Mouse (Mus musculus) duodenum, adult 2 months (tissue): ENCODE measurements around the gene Adgre1. TPM values are rescaled to one million over a fixed set of nuclear protein-coding genes. Genes with fewer than 3 reads are reported as not detected.

ENCODE experiments used
- polyA plus RNA-seq: library from polyadenylated mRNA; depleted of rRNA; stranded (reverse); fragments of >200 nt; gene quantifications from 2 replicates; pipeline ENCODE4 v1.2.3, GENCODE M21; 2012; ENCODE audit warnings: low replicate concordance; rRNA removed

Adgre1 gene
- 1.7 and 2.6 TPM in 2 replicates for polyA plus RNA-seq

DNA sequence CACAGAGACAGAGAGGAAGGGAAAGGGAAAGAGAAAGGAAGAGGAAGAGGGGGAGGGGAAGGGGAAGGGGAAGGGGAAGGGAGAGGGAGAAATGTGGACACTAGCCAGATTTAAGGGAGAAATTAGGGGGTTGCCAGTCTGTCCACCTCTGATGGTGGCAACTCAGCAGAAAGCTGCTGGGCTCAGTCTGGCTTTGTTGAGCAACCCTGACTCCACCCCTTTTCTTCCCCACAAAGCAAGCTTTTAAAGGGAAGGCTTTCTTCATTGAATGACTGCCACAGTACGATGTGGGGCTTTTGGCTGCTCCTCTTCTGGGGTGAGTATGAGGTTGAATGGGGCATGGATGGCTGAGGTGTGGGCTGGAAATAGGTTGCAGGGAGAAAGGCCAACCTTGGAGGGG is at the start of gene Adgre1:
TSS of gene Adgre1 (plus strand) at position 251 of the 400 bp plus-strand sequence.

Other genes with a start within 250 kb of the Adgre1 start
- not detected in 2 replicates for gene Cd70, start 208.9 kb upstream of the Adgre1 start, polyA plus RNA-seq
- 0.14 and 0.63 TPM in 2 replicates for gene Tnfsf14, start 164.5 kb upstream of the Adgre1 start, polyA plus RNA-seq
- 7.7 and 16.0 TPM in 2 replicates for gene C3, start 130.6 kb upstream of the Adgre1 start, polyA plus RNA-seq
- 33.8 and 37.6 TPM in 2 replicates for gene Gpr108, start 110.2 kb upstream of the Adgre1 start, polyA plus RNA-seq
- gene Trip10, start 109.2 kb upstream of the Adgre1 start, polyA plus RNA-seq = 21.5 and 25.0 TPM in 2 replicates
- gene Vav1, start 79.6 kb upstream of the Adgre1 start, polyA plus RNA-seq = 1.3 and 1.6 TPM in 2 replicates
- gene Vmn2r120, start 186.8 kb downstream of the Adgre1 start, polyA plus RNA-seq = not detected in 2 replicates